Mouse (Mus musculus): ENCODE results near the gene Ppil6.
A peak's percentile ranks its signal among the peaks of the same experiment; 100 is the strongest.

The Ppil6 gene

GRCm38 (mm10) chr10:41489708-41490517, at the start of gene Ppil6, which contains the start of gene Smpd2:
Gene Ppil6, plus strand, starts transcription at chr10:41490439.
Gene Smpd2, minus strand, starts transcription at chr10:41490369.
- DNase-seq: peak; percentile 91

- no peak for DNase-seq
Observed at GRCm38 (mm10) chr10:41448216-41448615, 42.0 kb upstream of the Ppil6 start.

GRCm38 (mm10) chr10:41449684-41450083, 40.6 kb upstream of the Ppil6 start:
- DNase-seq: peak; percentile 59

- peak; percentile 96 for DNase-seq
Observed at GRCm38 (mm10) chr10:41450137-41450670, 40.0 kb upstream of the Ppil6 start, which contains the start of gene Zbtb24. Gene Zbtb24, plus strand, starts transcription at chr10:41450383.

- DNase-seq: peak; percentile 22
Observed at GRCm38 (mm10) chr10:41450780-41451522, 39.3 kb upstream of the Ppil6 start.

- peak; percentile 31 for DNase-seq
Observed at GRCm38 (mm10) chr10:41451656-41452055, 38.6 kb upstream of the Ppil6 start.

- no peak for DNase-seq
Observed at GRCm38 (mm10) chr10:41452791-41453190, 37.4 kb upstream of the Ppil6 start.

- peak; percentile 30 for DNase-seq
Observed at GRCm38 (mm10) chr10:41459990-41460389, 30.2 kb upstream of the Ppil6 start.

GRCm38 (mm10) chr10:41460501-41460900, 29.7 kb upstream of the Ppil6 start:
- DNase-seq: no peak

GRCm38 (mm10) chr10:41461057-41461722, 29.0 kb upstream of the Ppil6 start:
- no peak for DNase-seq

- no peak for DNase-seq
Observed at GRCm38 (mm10) chr10:41464401-41464955, 25.8 kb upstream of the Ppil6 start.

- no peak for DNase-seq
Observed at GRCm38 (mm10) chr10:41467325-41467724, 22.9 kb upstream of the Ppil6 start.

- no peak for DNase-seq
Observed at GRCm38 (mm10) chr10:41470693-41471092, 19.5 kb upstream of the Ppil6 start.

- DNase-seq: no peak
Observed at GRCm38 (mm10) chr10:41472534-41472933, 17.7 kb upstream of the Ppil6 start.

- DNase-seq: no peak
Observed at GRCm38 (mm10) chr10:41472962-41473481, 17.2 kb upstream of the Ppil6 start.

GRCm38 (mm10) chr10:41473782-41474468, 16.3 kb upstream of the Ppil6 start:
- DNase-seq: no peak

- DNase-seq: no peak
Observed at GRCm38 (mm10) chr10:41474981-41475391, 15.3 kb upstream of the Ppil6 start.

GRCm38 (mm10) chr10:41476171-41477017, 13.8 kb upstream of the Ppil6 start, which contains the start of gene Mical1:
Gene Mical1, plus strand, starts transcription at chr10:41476314.
- DNase-seq: no peak

- no peak for DNase-seq
Observed at GRCm38 (mm10) chr10:41477018-41477277, 13.3 kb upstream of the Ppil6 start.

GRCm38 (mm10) chr10:41477278-41478181, 12.7 kb upstream of the Ppil6 start:
- no peak for DNase-seq

All from cerebellum, adult 11-12 months (tissue).